24 mouse cellular contexts compared by ENCODE assay signal in genomic region chr11:3797631-3798215, GRCm38 (mm10).
DNase-seq lines count a peak whose midpoint lies in the region; ATAC-seq lines count a peak whose summit lies in the region.
"Had no signal": no experiment of that assay in that cellular context is flagged by ENCODE, and none has a peak within 500 bp of the region (broad histone marks: within the 10 kb centered on the region; RNA-seq: fewer than 3 reads in every experiment).

No protein-coding gene starts in this region.

- H3K27ac ChIP-seq in forebrain, embryonic 15.5 days (replicated peaks): no peak overlapping the region
- H3K27ac ChIP-seq: embryonic facial prominence, embryonic 13.5 days; hindbrain, embryonic 10.5 days; hindbrain, postnatal 0 days; kidney, embryonic 15.5 days; limb, embryonic 13.5 days; liver, embryonic 14.5 days; lung, embryonic 15.5 days; midbrain, embryonic 10.5 days had no signal

- H3K36me3 ChIP-seq in forebrain, embryonic 15.5 days: no peaks in the 10 kb centered on the region
- H3K36me3 ChIP-seq: embryonic facial prominence, embryonic 13.5 days; G1E; hindbrain, embryonic 10.5 days; kidney, embryonic 15.5 days; limb, embryonic 13.5 days; lung, embryonic 15.5 days; midbrain, embryonic 10.5 days had no signal

- H3K4me3 ChIP-seq in forebrain, embryonic 15.5 days: no peak overlapping the region
- H3K4me3 ChIP-seq: embryonic facial prominence, embryonic 13.5 days; hindbrain, embryonic 10.5 days; kidney, embryonic 15.5 days; limb, embryonic 13.5 days; lung, embryonic 15.5 days; midbrain, embryonic 10.5 days had no signal

- H3K4me2 ChIP-seq in forebrain, embryonic 15.5 days (replicated peaks): no peak overlapping the region
- H3K4me2 ChIP-seq: embryonic facial prominence, embryonic 13.5 days; kidney, embryonic 15.5 days; limb, embryonic 13.5 days; lung, embryonic 15.5 days had no signal

- H3K9me3 ChIP-seq in forebrain, embryonic 15.5 days: no peaks in the 10 kb centered on the region
- H3K9me3 ChIP-seq: G1E; hindbrain, embryonic 10.5 days; kidney, embryonic 15.5 days; limb, embryonic 13.5 days; lung, embryonic 15.5 days had no signal

- H3K27me3 ChIP-seq in forebrain, embryonic 15.5 days: no peaks in the 10 kb centered on the region
- H3K27me3 ChIP-seq: embryonic facial prominence, embryonic 13.5 days; kidney, embryonic 15.5 days; limb, embryonic 13.5 days; lung, embryonic 15.5 days had no signal

- H3K4me1 ChIP-seq in forebrain, embryonic 15.5 days: no peaks in the 10 kb centered on the region
- H3K4me1 ChIP-seq: embryonic facial prominence, embryonic 13.5 days; hindbrain, embryonic 10.5 days; kidney, embryonic 15.5 days; limb, embryonic 13.5 days; lung, embryonic 15.5 days; midbrain, embryonic 10.5 days had no signal

- H3K9ac ChIP-seq in forebrain, embryonic 15.5 days (replicated peaks): no peak overlapping the region
- H3K9ac ChIP-seq: embryonic facial prominence, embryonic 13.5 days; forebrain, postnatal 0 days; kidney, embryonic 15.5 days; limb, embryonic 13.5 days; liver, embryonic 14.5 days; lung, embryonic 15.5 days had no signal

- no peak for ATAC-seq in forebrain, embryonic 15.5 days (replicated peaks)
- ATAC-seq: activated CD4-positive, CD25-positive, alpha-beta regulatory T cell, adult 4 months; forebrain, postnatal 0 days; hindbrain, postnatal 0 days; intestine, postnatal 0 days had no signal

- 84% methylated on average over 6 of the region's 6 CpGs for WGBS in forebrain, embryonic 15.5 days

- DNase-seq in cerebellum, postnatal 14 days: peak; percentile 40 to 54
- DNase-seq in cerebellum, adult 9-10 months: no peak
- DNase-seq in frontal cortex, adult 2 months (ENCODE audit: extremely low spot score in 1 of 2, low spot score in 1 of 2): peak; percentile 71 to 77
- DNase-seq in left cerebral cortex, adult 18-20 months (ENCODE audit: low spot score in 2 of 2): peak; percentile 47 to 52
- DNase-seq in right cerebral cortex, adult 2 months (ENCODE audit: low spot score in 2 of 2): peak; percentile 53 to 62
- DNase-seq in embryo, embryonic 11 days: no peak
- DNase-seq in heart, adult 8-10 months (ENCODE audit: low spot score): no peak
- DNase-seq: adrenal gland, postnatal 10 days; forebrain, postnatal 0 days; gastrocnemius, postnatal 14 days; lung, postnatal 4 days; thymus, postnatal 25 days had no signal

Comparison
In these comparisons a context has a peak if more than half of its experiments do, and no peak if none do; other contexts are left out.
1. DNase-seq: peak in cerebellum, postnatal 14 days (2 of 2), frontal cortex, adult 2 months (2 of 2), left cerebral cortex, adult 18-20 months (2 of 2) and right cerebral cortex, adult 2 months (2 of 2); none in cerebellum, adult 9-10 months (single experiment), embryo, embryonic 11 days (single experiment) and heart, adult 8-10 months (single experiment).